Mouse (Mus musculus) bone marrow, adult 2 months (tissue): Measurements from ENCODE around the gene Cutal.
"Not testable (repeated sequence)": the region's sequence is repeated elsewhere in the genome, so short reads cannot be mapped to it uniquely, and the experiment has no call there.

Experiments
- CTCF ChIP-seq: fragments of 200-500 bp; IDR thresholded peaks from 2 replicates; pipeline ENCODE4 v1.5.1; 2011; ENCODE audit warnings: low read length, control low read depth; ENCODE audit not compliant: control insufficient read depth, insufficient read depth
- POLR2A ChIP-seq: fragments of 200-500 bp; IDR thresholded peaks from 2 replicates; pipeline ENCODE4 v1.6.1; 2011; ENCODE audit warnings: low read depth, mild to moderate bottlenecking, control low read depth, low read length, borderline replicate concordance; ENCODE audit not compliant: control insufficient read depth

- not testable (repeated sequence) for TF ChIP-seq CTCF, POLR2A
These were observed 41.3 kb upstream of the Cutal start, which contains the start of gene Gm34653 for GRCm38 (mm10) chr2:34832766-34833457.
